Mouse (Mus musculus): Measurements from ENCODE around the gene Pwp1.
A peak's percentile ranks its signal among the peaks of the same experiment; 100 is the strongest.
"Not testable (repeated sequence)": the region's sequence is repeated elsewhere in the genome, so short reads cannot be mapped to it uniquely, and the experiment has no call there.

The Pwp1 gene

DNA sequence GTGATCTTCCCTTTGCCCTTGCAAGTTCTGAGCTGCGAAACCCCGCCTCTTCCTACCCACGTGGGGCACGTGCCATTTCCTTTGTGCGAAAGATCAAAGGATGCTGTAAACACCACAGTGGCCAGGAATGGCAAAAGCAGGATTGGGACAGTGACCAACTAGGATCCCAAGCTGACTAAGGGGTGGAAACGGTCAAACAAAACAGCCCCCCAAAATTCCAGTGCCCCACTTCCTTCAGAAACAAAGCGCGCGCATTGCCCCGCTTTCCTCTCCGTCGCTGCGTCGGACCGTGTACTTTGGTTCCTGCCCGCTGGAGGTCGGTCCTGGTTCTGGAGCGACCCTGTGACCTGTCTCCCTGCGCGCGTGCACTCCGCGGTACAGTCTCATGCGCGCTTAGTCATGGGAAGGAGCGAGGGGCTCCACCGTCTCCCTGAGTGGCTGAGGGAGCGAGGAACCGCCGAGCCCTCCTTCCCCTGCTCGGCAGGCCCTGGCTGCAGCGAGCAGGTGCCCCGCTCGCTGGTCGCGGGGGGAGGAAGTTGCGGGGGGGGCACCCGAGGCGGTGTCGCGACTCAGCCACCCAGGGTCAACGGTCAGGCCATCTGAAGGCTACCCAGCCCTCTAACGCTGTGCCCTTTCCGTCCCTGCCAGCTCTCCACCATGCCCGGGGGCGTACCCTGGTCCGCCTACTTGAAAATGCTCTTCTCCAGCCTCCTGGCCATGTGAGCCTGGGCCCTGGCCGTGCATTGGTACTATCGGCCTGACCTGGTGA is at the start of gene Pwp1:
Pwp1 (plus strand) TSS at position 410 of the 769 bp plus-strand sequence.
- DNase-seq (ENCODE audit: low spot score) = peak; percentile 2

DNA sequence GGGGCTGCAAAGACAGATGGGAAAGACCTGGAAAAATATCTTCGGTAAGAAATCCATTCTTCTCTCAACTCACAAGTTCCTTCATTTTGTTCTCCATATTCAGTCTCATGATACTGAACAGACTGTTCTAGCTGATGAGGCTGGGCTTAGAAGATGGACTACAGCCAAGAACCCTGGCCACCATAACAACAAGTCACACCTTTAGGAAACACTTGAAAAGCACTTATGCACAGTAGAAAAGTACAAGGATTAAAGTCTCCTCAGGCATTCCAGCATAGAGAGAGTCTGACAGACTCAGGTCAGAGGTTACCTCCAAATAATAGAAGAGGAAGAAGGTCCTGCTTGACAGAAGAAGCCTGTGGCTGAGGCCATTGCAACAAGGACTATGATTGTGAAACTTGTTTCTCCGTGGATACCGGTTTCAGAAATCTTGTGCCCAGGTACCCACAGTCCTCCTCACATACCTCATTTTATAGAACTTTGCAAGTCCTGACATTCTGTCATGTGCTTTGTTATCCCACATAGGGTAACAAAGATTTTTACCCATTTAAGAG is 7.1 kb upstream of the Pwp1 start:
- not testable (repeated sequence) for DNase-seq (ENCODE audit: low spot score)

GRCm38 (mm10) chr10:85823752-85824151 is 5.5 kb upstream of the Pwp1 start:
- DNase-seq (ENCODE audit: low spot score) = not testable (repeated sequence)

GRCm38 (mm10) chr10:85828722-85829084 is 591 bp upstream of the Pwp1 start:
- not testable (repeated sequence) for DNase-seq (ENCODE audit: low spot score)

DNA sequence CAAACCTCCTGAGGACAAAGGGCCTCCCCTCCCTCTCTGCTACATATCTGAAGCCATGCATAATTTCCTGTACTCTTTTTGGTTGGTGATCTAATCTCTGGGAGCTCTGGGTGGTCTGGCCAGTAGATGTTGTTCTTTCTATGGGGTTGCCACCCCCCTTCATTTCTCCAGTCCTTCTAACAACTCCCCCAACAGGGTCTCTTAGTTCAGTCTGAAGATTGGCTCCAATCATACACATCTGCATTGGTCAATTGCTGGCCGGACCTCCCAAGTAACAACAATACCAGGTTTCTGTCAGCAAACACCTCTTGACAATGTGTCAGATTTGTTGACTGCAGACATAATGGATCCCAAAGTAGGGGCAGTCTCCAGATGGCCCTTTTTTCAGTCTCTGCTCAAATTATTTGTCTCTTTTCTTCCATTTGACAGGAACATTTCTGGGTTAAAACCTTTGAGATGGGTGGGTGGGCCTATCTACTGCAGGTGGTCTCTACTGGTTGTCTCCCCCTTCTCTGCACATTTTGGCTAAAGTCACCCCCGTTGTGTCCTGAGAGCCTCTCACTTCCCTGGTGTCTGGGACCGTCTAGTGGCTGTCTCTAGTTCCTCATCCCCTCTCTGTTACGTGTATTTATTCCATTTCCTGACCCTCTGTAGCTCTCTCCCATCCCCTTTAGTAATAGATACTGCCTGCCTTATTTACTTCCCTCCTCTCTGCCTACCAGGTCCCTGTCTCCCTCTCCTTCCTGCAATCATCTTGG is 17.0 kb downstream of the Pwp1 start:
- no peak for DNase-seq (ENCODE audit: low spot score)

GRCm38 (mm10) chr10:85871698-85872478 is 42.6 kb downstream of the Pwp1 start:
- DNase-seq (ENCODE audit: low spot score) = peak; percentile 83

DNA sequence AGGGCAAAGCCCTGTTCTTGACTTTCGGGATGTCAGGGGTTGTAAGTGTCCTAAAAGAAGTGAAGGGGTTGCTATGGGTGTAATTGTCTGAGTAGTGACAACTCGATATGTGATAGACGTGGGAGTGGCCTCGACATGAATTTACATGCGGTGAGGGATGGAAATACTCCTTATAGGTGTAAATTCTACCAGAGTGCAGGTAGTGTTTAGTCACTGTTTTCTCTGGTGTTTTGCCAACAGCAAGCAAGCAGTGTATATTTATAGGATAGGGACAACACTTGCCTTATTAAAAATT is 43.1 kb downstream of the Pwp1 start:
- no peak for DNase-seq (ENCODE audit: low spot score)

DNA sequence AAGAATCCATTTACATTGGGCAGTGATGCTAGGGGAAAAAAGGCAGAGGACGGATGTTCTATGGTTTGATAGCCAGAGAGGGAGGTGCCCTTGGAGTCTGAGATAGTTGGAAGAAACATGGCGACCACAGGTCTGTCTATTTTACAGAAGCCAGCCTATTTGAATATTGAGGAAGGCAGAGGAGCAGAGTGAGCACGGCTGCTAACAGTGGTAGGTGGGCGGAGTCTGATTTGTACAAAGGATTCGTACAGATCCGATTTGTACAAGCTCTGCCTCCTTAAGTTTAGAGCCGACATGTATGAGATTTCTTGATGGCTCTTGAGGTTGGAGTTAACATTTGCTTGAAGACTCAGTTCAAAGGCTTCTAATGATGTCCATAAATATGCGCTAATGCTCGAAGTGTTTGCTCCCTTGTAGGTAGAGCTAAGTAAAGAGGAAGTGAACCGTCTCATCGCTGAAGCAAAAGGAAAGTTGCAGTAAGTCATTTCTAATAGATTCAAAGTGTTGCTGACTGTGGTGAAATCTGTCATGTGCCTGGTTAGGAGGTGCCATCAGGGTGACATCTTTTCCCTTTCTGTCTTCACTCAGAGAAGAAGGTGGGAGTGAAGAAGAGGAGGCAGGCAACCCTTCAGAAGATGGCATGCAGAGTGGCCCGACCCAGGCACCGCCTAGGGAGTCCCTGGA is 44.7 kb downstream of the Pwp1 start:
- no peak for DNase-seq (ENCODE audit: low spot score)

- no peak for DNase-seq (ENCODE audit: low spot score)
These were observed 46.5 kb downstream of the Pwp1 start for GRCm38 (mm10) chr10:85875812-85876211.

- DNase-seq (ENCODE audit: low spot score) = no peak
These were observed 50.7 kb downstream of the Pwp1 start for GRCm38 (mm10) chr10:85879886-85880486.

GRCm38 (mm10) chr10:85916498-85917309 is 87.4 kb downstream of the Pwp1 start, which contains the start of gene Prdm4:
TSS of gene Prdm4 (minus strand) at chr10:85917142.
- peak; percentile 97 for DNase-seq (ENCODE audit: low spot score)

DNA sequence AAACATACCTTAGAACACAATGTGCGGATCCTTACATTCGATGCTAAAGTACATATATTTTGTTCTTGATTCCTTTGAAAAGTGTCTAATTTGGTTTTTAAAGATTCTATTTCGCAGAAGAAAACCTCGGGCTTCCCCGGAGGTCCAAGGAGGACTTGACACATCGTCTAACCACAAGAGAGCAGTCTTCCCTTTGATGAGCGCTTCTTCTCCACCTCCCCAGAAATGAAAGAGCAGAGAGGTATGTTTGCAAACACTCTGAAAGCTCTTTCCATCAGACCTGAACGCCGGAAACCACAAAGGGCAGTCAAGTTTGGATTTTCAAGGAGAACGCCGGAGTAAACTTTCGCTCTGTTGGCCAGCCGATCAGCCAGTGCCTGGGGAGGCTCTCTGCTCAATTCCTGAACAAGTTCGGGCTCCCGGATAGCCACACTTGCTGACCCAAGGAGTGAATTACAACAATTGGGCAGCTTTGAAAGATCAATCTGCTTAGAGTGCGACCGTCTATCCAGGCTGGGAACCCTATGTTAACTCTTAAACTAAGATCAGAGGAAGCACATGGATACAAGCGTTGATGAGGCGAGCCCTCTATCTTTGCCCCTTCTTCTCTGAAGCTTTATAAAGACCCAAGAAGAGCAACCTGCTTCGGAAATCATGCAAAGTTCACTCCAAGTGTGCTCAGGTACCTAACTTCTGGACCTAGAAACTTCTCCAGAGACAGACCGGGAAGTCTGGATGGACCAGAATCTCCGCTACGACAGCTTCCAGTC is 98.6 kb downstream of the Pwp1 start, which contains the start of gene Ascl4:
Ascl4 (plus strand) TSS at position 6 of the 770 bp plus-strand sequence.
- no peak for DNase-seq (ENCODE audit: low spot score)

DNA sequence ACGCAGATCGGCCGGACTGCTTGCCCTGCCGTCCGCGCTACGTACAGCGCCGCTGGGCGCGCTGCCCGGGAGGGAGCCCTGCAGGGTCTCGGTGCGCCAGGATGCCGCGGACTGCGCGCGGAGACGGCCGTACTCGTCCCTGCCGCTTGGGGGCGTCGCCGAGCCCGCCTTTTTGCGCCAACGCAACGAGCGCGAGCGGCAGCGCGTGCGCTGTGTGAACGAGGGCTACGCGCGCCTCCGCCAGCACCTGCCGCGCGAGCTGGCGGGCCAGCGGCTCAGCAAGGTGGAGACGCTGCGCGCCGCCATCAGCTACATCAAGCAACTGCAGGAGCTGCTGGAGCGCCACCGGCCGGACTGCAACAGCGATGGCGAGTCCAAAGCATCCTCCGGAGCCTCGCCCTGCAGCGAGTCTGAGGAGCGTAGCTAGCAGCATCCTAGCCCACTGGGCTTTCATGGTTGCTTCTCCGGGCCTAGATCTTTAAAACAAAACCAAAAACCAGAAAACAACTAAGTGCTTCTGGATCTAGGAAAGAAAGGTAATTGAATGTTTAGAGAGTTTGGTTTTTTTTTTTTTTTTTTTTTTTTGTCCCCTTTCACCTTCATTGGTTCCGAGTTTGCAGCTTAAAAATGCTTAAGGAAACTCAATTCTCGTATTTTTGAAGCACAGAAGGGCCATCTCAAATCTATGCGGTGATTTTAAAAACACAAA is 99.4 kb downstream of the Pwp1 start:
- DNase-seq (ENCODE audit: low spot score) = peak; percentile 52

GRCm38 (mm10) chr10:85929208-85929591 is 99.9 kb downstream of the Pwp1 start:
- DNase-seq (ENCODE audit: low spot score) = no peak

- DNase-seq (ENCODE audit: low spot score) = no peak
These were observed 100.7 kb downstream of the Pwp1 start for GRCm38 (mm10) chr10:85929962-85930361.

- no peak for DNase-seq (ENCODE audit: low spot score)
These were observed 107.1 kb downstream of the Pwp1 start for GRCm38 (mm10) chr10:85936280-85936965.
